Mouse (Mus musculus) embryonic facial prominence, embryonic 13.5 days (tissue): Measurements from ENCODE around the gene Arsa. TPM values are rescaled to one million over a fixed set of nuclear protein-coding genes. Genes with fewer than 3 reads are reported as not detected.

ENCODE experiments used
- ATAC-seq: fragments of 200-750 bp; cut with Nextera tagmentation; 2 replicates; pipeline ENCODE4 v1.8.0; 2017; ENCODE audit warnings: low read depth; ENCODE audit not compliant: insufficient number of reproducible peaks, insufficient read depth, low FRiP score, low TSS enrichment
- H3K27ac ChIP-seq: fragments of 300-500 bp; sonication (generic); 2 replicates; pipeline ENCODE4 v1.5.1; 2015; ENCODE audit warnings: moderate library complexity, mild to moderate bottlenecking, inconsistent platforms
- H3K27me3 ChIP-seq: fragments of 300-500 bp; sonication (generic); 2 replicates; pipeline ENCODE4 v1.6.1; 2015; ENCODE audit warnings: mild to moderate bottlenecking, inconsistent platforms
- H3K36me3 ChIP-seq: fragments of 300-500 bp; sonication (generic); 2 replicates; pipeline ENCODE4 v1.6.1; 2015; ENCODE audit warnings: mild to moderate bottlenecking, inconsistent platforms
- H3K4me1 ChIP-seq: fragments of 300-500 bp; sonication (generic); 2 replicates; pipeline ENCODE4 v1.6.1; 2015; ENCODE audit warnings: inconsistent platforms
- H3K4me2 ChIP-seq: fragments of 300-500 bp; sonication (generic); 2 replicates; pipeline ENCODE4 v1.6.1; 2015; ENCODE audit warnings: moderate library complexity, mild to moderate bottlenecking, inconsistent platforms
- H3K4me3 ChIP-seq: fragments of 300-500 bp; sonication (generic); 2 replicates; pipeline ENCODE4 v1.5.1; 2015; ENCODE audit warnings: mild to moderate bottlenecking, inconsistent platforms
- H3K9ac ChIP-seq: fragments of 300-500 bp; sonication (generic); 2 replicates; pipeline ENCODE4 v1.6.1; 2015; ENCODE audit warnings: mild to moderate bottlenecking, inconsistent platforms
- H3K9me3 ChIP-seq: fragments of 300-500 bp; sonication (generic); 2 replicates; pipeline ENCODE4 v1.6.1; 2016; ENCODE audit warnings: inconsistent platforms
- WGBS: fragments of 180-500 bp; shearing (Covaris S2); methylation state at CpG from one replicate; pipeline ENCODE4 v1.1.7; 2015; ENCODE audit warnings: mixed read lengths; 5-methylcytosine and 5-hydroxymethylcytosine counted together
- polyA plus RNA-seq: library from polyadenylated mRNA; unstranded; fragments of >200 nt; fragmentation: Nextera tagmentation; extraction: Ambion mirVana; gene quantifications from 2 replicates; pipeline ENCODE4 v1.2.1, GENCODE M21; 2015

The Arsa gene
- polyA plus RNA-seq, 1 experiment from 2014 or later = 20.8 TPM

GRCm38 (mm10) chr15:89468577-89468976 lies 8.6 kb downstream of the Arsa start:
- no peaks in the 10 kb centered on the region for H3K27me3 ChIP-seq
- 25% methylated on average over 2 of the region's 2 CpGs for WGBS

GRCm38 (mm10) chr15:89465052-89465451 lies 12.2 kb downstream of the Arsa start:
- no peaks in the 10 kb centered on the region for H3K9me3 ChIP-seq
- 6% methylated on average over 1 of the region's 1 CpGs for WGBS
- no peak overlapping the region for H3K4me2 ChIP-seq
- no peak for ATAC-seq
- H3K36me3 ChIP-seq = no peaks in the 10 kb centered on the region
- no peaks in the 10 kb centered on the region for H3K4me1 ChIP-seq
- no peak overlapping the region for H3K4me3 ChIP-seq
- no peaks in the 10 kb centered on the region for H3K27me3 ChIP-seq
- no peak overlapping the region for H3K27ac ChIP-seq
- H3K9ac ChIP-seq = no peak overlapping the region

More at GRCm38 (mm10) chr15:89468577-89468976, 8.6 kb downstream of the Arsa start:
- Histone ChIP-seq H3K4me2 (no peak overlapping the region), H3K4me1 (no peaks in the 10 kb centered on the region), H3K36me3 (no peaks in the 10 kb centered on the region), H3K27ac (no peak overlapping the region), H3K4me3 (no peak overlapping the region), H3K9ac (no peak overlapping the region), H3K9me3 (no peaks in the 10 kb centered on the region)
- ATAC-seq = no peak

GRCm38 (mm10) chr15:89463334-89464235 lies 13.6 kb downstream of the Arsa start:
- 50% methylated on average over 5 of the region's 5 CpGs for WGBS
- H3K4me1 ChIP-seq = no peaks in the 10 kb centered on the region
- ATAC-seq = no peak
- H3K4me3 ChIP-seq = no peak overlapping the region
- no peaks in the 10 kb centered on the region for H3K27me3 ChIP-seq
- H3K9ac ChIP-seq = no peak overlapping the region
- no peak overlapping the region for H3K4me2 ChIP-seq
- H3K36me3 ChIP-seq = no peaks in the 10 kb centered on the region
- H3K27ac ChIP-seq = no peak overlapping the region
- H3K9me3 ChIP-seq = no peaks in the 10 kb centered on the region

- no peaks in the 10 kb centered on the region for H3K36me3 ChIP-seq
- H3K4me1 ChIP-seq = no peaks in the 10 kb centered on the region
- no peaks in the 10 kb centered on the region for H3K9me3 ChIP-seq
- no peak for ATAC-seq
- H3K4me3 ChIP-seq = no peak overlapping the region
- WGBS = 78% methylated on average over 7 of the region's 7 CpGs
- H3K4me2 ChIP-seq = no peak overlapping the region
- no peak overlapping the region for H3K27ac ChIP-seq
- peaks cover 6% of the 10 kb centered on the region; the same call in 1 of the 2 replicates for H3K27me3 ChIP-seq
- H3K9ac ChIP-seq = no peak overlapping the region
Measured at GRCm38 (mm10) chr15:89462176-89462575, 15.0 kb downstream of the Arsa start.

GRCm38 (mm10) chr15:89461321-89461720 lies 15.9 kb downstream of the Arsa start:
- ATAC-seq = no peak
- Histone ChIP-seq H3K4me1 (no peaks in the 10 kb centered on the region), H3K9me3 (no peaks in the 10 kb centered on the region), H3K9ac (no peak overlapping the region), H3K27me3 (peaks cover 6% of the 10 kb centered on the region; the same call in 1 of the 2 replicates), H3K36me3 (no peaks in the 10 kb centered on the region), H3K4me3 (no peak overlapping the region), H3K4me2 (no peak overlapping the region), H3K27ac (no peak overlapping the region)
- 81% methylated on average over 15 of the region's 15 CpGs for WGBS

- H3K36me3 ChIP-seq = no peaks in the 10 kb centered on the region
- H3K9me3 ChIP-seq = no peaks in the 10 kb centered on the region
- H3K9ac ChIP-seq = no peak overlapping the region
- H3K27me3 ChIP-seq = peaks cover 7% of the 10 kb centered on the region
- no peak overlapping the region for H3K4me3 ChIP-seq
- 60% methylated on average over 10 of the region's 10 CpGs for WGBS
- H3K4me2 ChIP-seq = no peak overlapping the region
- no peaks in the 10 kb centered on the region for H3K4me1 ChIP-seq
- ATAC-seq = no peak
- H3K27ac ChIP-seq = no peak overlapping the region
Measured at GRCm38 (mm10) chr15:89460298-89460697, 16.9 kb downstream of the Arsa start.

GRCm38 (mm10) chr15:89459821-89460220 lies 17.4 kb downstream of the Arsa start:
- Histone ChIP-seq H3K4me3 (no peak overlapping the region), H3K36me3 (no peaks in the 10 kb centered on the region), H3K27ac (no peak overlapping the region), H3K9me3 (no peaks in the 10 kb centered on the region), H3K27me3 (peaks cover 12% of the 10 kb centered on the region), H3K9ac (no peak overlapping the region), H3K4me1 (no peaks in the 10 kb centered on the region), H3K4me2 (no peak overlapping the region)
- ATAC-seq = no peak
- 86% methylated on average over 7 of the region's 7 CpGs for WGBS

- WGBS = 95% methylated on average over 15 of the region's 15 CpGs
- no peak overlapping the region for H3K27ac ChIP-seq
- no peak overlapping the region for H3K4me3 ChIP-seq
- no peak for ATAC-seq
- H3K27me3 ChIP-seq = peaks cover 20% of the 10 kb centered on the region
- H3K9ac ChIP-seq = no peak overlapping the region
- H3K36me3 ChIP-seq = no peaks in the 10 kb centered on the region
- H3K4me2 ChIP-seq = no peak overlapping the region
- H3K4me1 ChIP-seq = peaks cover 8% of the 10 kb centered on the region
- no peaks in the 10 kb centered on the region for H3K9me3 ChIP-seq
Measured at GRCm38 (mm10) chr15:89458942-89459341, 18.3 kb downstream of the Arsa start.

- Histone ChIP-seq H3K4me3 (no peak overlapping the region), H3K9me3 (no peaks in the 10 kb centered on the region), H3K9ac (no peak overlapping the region), H3K4me2 (no peak overlapping the region), H3K4me1 (peaks cover 13% of the 10 kb centered on the region), H3K27me3 (peaks cover 31% of the 10 kb centered on the region), H3K36me3 (no peaks in the 10 kb centered on the region), H3K27ac (no peak overlapping the region)
- ATAC-seq = no peak
- 76% methylated on average over 6 of the region's 6 CpGs for WGBS
Measured at GRCm38 (mm10) chr15:89455642-89456041, 21.6 kb downstream of the Arsa start.

- no peak overlapping the region for H3K9ac ChIP-seq
- H3K4me1 ChIP-seq = peaks cover 13% of the 10 kb centered on the region
- no peak overlapping the region for H3K27ac ChIP-seq
- no peaks in the 10 kb centered on the region for H3K36me3 ChIP-seq
- H3K27me3 ChIP-seq = peaks cover 31% of the 10 kb centered on the region
- peak overlapping the region; percentile 52; the same call in 1 of the 2 replicates for H3K4me3 ChIP-seq
- 15% methylated on average over 4 of the region's 6 CpGs for WGBS
- no peaks in the 10 kb centered on the region for H3K9me3 ChIP-seq
- peak overlapping the region; percentile 95 for H3K4me2 ChIP-seq
- no peak for ATAC-seq
Measured at GRCm38 (mm10) chr15:89454857-89455256, 22.4 kb downstream of the Arsa start.

- peak within 1 kb of the TSS; percentile 59 for H3K9ac ChIP-seq
- no peak for ATAC-seq
- H3K27ac ChIP-seq = no peak within 1 kb of the TSS
- WGBS = 1% methylated on average over 53 of the region's 53 CpGs
- peaks cover 31% of the 10 kb centered on the region for H3K27me3 ChIP-seq
- no peaks in the 10 kb centered on the region for H3K36me3 ChIP-seq
- peak within 1 kb of the TSS; percentile 95 for H3K4me2 ChIP-seq
- no peaks in the 10 kb centered on the region for H3K9me3 ChIP-seq
- H3K4me3 ChIP-seq = peak within 1 kb of the TSS; percentile 52
- H3K4me1 ChIP-seq = peaks cover 13% of the 10 kb centered on the region
Measured at GRCm38 (mm10) chr15:89453865-89454478, 23.3 kb downstream of the Arsa start, which contains the start of gene Mapk8ip2. TSS of gene Mapk8ip2 (plus strand) at chr15:89453913.
